Mouse (Mus musculus): ENCODE measurements at regions not wholly inside any gene's neighbourhood (a gene's known extent, or its start where the extent isn't known, plus 50 kb on each side); places are given as distances from the start of the nearest gene placed in this dataset.

- no peak for TF ChIP-seq EP300 (IDR thresholded peaks at IDR 0.05; ENCODE audit: low read depth)
- no peak for TF ChIP-seq CTCF (IDR thresholded peaks at IDR 0.05; ENCODE audit: low read depth)
Measured at GRCm38 (mm10) chr11:89213204-89213603, 88.9 kb downstream of the Nog start.

Data from liver, embryonic 14.5 days (tissue).